Mouse (Mus musculus) adrenal gland, adult 10 weeks (tissue): ENCODE data around the gene Crybg2. TPM values are rescaled to one million over a fixed set of nuclear protein-coding genes. Genes with fewer than 3 reads are reported as not detected.

Source experiments
- polyA plus RNA-seq: library from polyadenylated mRNA; stranded (reverse); fragments of 350-450 nt; fragmentation: Illumina TruSeq; extraction: RNeasy Lipid Tissue Mini Kit (QIAGEN cat#74804); gene quantifications from one replicate; pipeline ENCODE4 v1.2.3, GENCODE M21; 2014; ENCODE audit warnings: low read depth, low replicate concordance

Crybg2 gene
- polyA plus RNA-seq, result not detected

DNA sequence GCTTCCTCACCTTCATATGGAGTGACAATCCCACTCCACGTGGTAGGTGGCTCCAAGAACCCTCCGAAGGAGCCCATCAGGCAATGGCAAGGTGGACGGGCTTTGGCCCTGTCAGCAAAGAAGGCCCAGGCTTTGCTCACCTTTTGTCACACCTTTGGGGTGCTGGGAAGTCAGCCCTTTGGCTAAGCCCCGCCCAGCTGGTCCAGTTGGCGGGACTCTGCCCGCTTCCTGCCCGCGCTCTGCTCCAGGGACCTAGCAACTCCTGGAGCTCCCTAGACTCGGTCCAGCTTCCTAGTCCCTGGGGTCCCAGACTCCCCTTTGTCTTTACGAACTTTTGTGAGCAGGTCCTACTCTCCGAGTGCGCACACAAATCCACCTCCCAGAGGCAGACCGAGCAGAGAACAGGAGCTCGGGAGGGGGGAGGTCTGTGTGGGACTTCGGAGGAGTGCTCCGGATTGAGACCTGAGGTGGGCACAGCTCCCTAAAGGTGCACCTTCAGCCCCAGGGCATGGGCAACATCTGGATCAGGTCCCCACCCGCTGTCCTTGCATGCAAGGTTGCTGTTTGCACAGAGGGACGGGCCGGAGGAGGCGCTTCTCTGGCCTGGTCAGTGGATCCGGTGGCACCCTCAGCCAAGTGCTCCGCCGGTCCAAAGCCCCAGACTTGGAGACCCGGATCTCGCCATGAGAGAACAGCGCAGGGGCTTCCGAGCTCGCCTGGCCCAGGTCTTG lies at the start of gene Crybg2:
Gene Crybg2 (plus strand): TSS at position 681 of the 731 bp plus-strand sequence.

DNA sequence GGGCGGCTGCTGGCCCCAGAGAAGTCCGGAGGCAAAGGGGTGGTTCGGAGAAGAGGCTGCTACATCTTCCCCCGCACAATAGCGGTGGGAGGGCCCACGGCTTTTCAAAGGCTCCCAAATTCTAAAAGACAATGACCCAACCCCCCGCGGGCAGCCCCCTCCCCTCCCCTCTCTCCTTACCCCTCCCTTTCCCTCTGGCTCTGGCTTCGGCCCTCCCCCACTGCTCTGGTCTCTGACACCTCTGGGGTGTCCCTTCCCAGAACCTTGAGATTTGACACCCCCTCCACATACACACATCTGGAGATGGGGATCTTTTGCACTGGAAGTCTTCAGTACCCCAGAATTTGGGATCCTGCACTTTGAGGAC lies 41.9 kb upstream of the Crybg2 start, which contains the start of gene Lin28a:
Gene Lin28a (minus strand): TSS at position 63 of the 367 bp plus-strand sequence.

DNA sequence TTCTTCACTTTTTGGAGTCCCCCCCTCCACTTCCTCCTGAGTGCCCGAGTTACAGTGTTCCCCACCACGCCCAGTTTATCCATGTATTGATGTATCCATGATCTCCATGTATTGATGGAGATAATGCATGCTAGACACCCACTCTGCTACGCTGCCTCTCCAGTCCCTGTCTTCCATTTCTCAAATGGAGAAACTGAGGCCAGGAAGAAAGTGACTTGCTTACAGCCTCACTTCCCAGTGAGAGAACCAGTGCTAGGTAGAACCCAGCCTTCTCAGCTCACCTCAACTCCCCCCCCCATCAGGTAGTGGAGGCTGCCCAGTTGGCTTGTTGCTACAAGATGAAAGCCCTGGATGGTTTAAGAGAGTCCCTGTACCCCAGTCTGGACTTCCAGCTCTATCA lies 7.1 kb upstream of the Crybg2 start, which contains the start of gene Zfp683:
Gene Zfp683 (plus strand): TSS at position 301 of the 400 bp plus-strand sequence.

DNA sequence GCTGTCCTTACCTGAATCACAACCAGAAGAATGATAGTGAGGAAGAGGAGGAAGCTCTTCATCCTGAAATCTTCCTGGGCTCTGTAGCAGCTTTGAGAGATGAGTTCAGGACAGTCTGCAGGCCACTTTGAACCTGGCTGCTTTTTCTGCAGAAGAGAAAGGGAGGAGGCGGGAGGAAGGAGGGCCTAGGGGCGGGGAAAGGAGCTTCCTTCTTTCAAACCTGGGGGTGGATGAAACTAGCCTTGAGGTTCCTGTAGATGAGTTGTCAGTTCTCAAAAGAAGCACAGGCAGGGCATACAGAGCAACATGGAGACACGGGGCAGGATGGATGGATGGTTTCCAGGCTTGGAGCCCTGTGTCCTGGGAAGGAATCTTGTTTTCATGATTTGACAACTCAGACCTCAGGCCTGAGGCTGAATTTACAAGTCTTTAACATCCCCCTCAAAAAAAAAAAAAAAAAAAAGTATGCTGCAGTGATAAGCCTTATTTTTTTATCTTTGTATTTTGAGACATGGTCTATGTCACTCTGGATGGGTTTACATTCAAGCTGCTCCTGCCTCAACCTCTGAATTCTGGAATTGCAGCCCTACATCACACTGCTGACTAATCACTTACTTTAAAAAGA lies 34.4 kb downstream of the Crybg2 start, which contains the start of gene Cd52:
Gene Cd52 (minus strand): TSS at position 160 of the 625 bp plus-strand sequence.

DNA sequence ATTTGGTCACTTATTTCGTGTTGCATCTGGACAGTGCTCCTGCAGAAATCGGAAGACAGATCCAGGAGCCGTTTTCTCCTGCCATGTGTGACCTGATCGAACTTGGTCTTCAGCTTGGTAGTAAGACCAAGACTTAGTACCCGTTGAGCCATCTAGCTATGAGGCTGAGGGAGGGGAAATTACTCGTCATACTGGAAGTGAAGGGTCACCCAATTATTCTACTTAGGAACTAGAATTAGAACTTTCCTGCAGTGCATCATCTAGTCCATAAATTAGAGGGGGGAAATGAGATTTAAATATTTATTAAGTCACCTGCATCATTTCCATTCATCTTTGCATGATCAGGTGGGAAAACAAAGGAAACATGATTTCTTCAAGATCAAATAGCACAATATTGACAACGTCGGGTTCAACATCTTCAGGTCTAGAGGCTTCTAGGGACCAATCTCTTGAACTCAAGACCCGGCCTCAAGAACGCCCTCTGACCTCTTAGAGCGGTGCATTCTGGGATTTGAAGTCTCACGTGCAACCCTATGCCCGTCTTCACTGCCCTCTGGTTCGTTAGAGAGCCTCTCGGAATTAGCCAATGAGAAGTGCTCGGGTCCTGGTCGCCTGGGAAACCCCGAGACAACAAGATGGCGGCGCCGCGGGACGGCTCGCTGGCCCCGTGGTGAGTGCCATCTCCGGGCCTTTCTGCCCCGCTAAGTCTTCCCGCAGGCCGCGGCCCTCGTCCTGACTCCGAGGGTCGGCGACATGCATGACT lies 41.5 kb downstream of the Crybg2 start, which contains the start of gene Ubxn11:
Gene Ubxn11 (plus strand): TSS at position 592 of the 763 bp plus-strand sequence.

DNA sequence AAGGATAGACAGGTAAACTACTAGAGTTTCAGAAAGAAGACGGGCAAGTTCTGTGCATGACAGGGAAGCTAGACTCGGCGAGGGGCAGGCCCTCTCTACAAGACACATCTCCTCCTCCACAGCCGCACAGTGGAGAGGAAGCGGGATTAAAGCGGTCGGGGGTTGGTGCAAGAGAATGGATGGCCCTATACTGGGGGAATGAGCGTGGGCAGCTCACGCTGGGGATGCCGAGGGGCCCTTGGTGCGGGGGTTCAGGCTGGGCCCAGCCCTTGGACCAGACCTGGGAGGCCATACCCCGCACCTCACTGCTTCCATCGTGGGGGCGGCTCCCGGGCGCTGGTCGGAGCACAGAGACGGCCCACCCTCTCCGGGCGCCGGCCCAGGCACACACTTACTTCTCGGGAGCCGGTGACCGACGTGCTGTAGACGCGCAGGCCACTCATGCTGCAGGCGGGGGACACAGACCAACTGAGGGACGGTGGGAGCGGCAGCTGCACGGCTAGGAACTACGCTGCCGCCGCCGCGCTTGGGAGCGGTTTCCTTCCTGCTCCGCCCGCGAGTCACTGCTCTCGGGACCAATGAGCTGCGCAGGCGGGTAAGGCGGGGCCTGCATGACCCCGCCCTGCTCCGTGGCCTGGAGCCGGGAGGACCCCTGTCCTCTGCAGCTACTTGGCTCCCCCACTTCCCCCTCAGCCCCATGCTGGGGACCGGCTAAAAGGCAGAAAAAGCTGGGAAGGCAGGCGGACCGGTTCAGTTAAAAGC lies 67.8 kb downstream of the Crybg2 start, which contains the start of gene Sh3bgrl3:
Gene Sh3bgrl3 (minus strand): TSS at position 569 of the 762 bp plus-strand sequence.

Other genes starting within 250 kb of the Crybg2 start
- 0.58 TPM for gene Rps6ka1, start 173.0 kb upstream of the Crybg2 start, polyA plus RNA-seq
- gene Hmgn2, start 92.2 kb upstream of the Crybg2 start, polyA plus RNA-seq, result 555 TPM
- 33.4 TPM for gene Dhdds, start 59.9 kb upstream of the Crybg2 start, polyA plus RNA-seq
- gene Lin28a, start 42.0 kb upstream of the Crybg2 start, polyA plus RNA-seq, result not detected
- gene Zfp683, start 7.0 kb upstream of the Crybg2 start, polyA plus RNA-seq, result not detected
- gene Cd52, start 34.3 kb downstream of the Crybg2 start, polyA plus RNA-seq, result 22.9 TPM
- gene Ubxn11, start 41.8 kb downstream of the Crybg2 start, polyA plus RNA-seq, result not detected
- gene Sh3bgrl3, start 68.0 kb downstream of the Crybg2 start, polyA plus RNA-seq, result 1.6 TPM
- 7.9 TPM for gene Cep85, start 126.3 kb downstream of the Crybg2 start, polyA plus RNA-seq
- gene Gm7534, start 142.2 kb downstream of the Crybg2 start, polyA plus RNA-seq, result not detected
- not detected for gene Catsper4, start 166.6 kb downstream of the Crybg2 start, polyA plus RNA-seq
- not detected for gene Cnksr1, start 177.6 kb downstream of the Crybg2 start, polyA plus RNA-seq
- gene E130218I03Rik, start 182.8 kb downstream of the Crybg2 start, polyA plus RNA-seq, result not detected
- gene Zfp593, start 184.8 kb downstream of the Crybg2 start, polyA plus RNA-seq, result 0.70 TPM
- not detected for gene Gm30191, start 186.1 kb downstream of the Crybg2 start, polyA plus RNA-seq
- gene Grrp1, start 193.3 kb downstream of the Crybg2 start, polyA plus RNA-seq, result not detected
- 23.7 TPM for gene Pdik1l, start 227.1 kb downstream of the Crybg2 start, polyA plus RNA-seq